8 mouse cellular contexts compared by ENCODE assay signal in the genomic region with DNA sequence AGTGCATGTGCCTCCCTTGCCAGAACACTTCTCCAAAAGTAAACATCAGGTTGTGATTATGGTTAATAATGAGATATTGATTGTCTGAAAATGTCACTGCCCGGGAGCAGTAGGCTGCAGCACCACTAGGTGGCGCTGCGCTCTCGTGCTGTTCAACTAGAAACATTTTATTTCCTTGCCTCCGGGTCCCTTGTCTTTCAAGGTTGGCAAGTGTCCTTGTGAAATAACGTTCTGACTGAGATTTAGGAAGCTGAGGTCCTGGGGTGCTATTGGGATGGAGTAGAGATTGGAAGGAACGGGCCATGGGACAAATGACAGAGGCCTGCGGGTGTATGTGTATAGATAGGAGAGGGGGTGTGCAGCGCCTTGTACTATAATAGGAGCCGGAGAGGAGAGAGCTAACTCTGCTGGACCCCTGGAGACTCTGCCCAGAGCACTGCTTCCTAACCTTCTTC. TPM values are rescaled to one million over a fixed set of nuclear protein-coding genes. Genes with fewer than 3 reads are reported as not detected.
DNase-seq lines count a peak whose midpoint lies in the region.

No protein-coding gene starts in this region.

- peaks cover 12% of the 10 kb centered on the region for H3K36me3 ChIP-seq in embryonic facial prominence, embryonic 10.5 days (replicated peaks)

- peak overlapping the region; percentile 65 for H3K27ac ChIP-seq in embryonic facial prominence, embryonic 10.5 days (replicated peaks)

- intact Hi-C loops in heart, postnatal 14 days (cut with DNase I): loop anchor here (1.0 to 5.0 kb wide), 4 partner anchors 36 to 607 kb away; no protein-coding TSS in a partner anchor

- WGBS in embryonic facial prominence, embryonic 10.5 days: 23% methylated on average over 10 of the region's 10 CpGs

- peaks cover 28% of the 10 kb centered on the region for H3K4me1 ChIP-seq in embryonic facial prominence, embryonic 10.5 days

- no peaks in the 10 kb centered on the region for H3K9me3 ChIP-seq in embryonic facial prominence, embryonic 10.5 days

- no peaks in the 10 kb centered on the region for H3K27me3 ChIP-seq in embryonic facial prominence, embryonic 10.5 days (replicated peaks; ENCODE audit: low read depth, poor library complexity, severe bottlenecking)

- DNase-seq in adrenal gland, adult 18-20 months (ENCODE audit: low spot score in 2 of 2): peak; percentile 62 to 71
- DNase-seq in adrenal gland, postnatal 4 days (ENCODE audit: low spot score in 2 of 2): no peak
- DNase-seq in adrenal gland, postnatal 25 days: peak; percentile 67
- peak; percentile 81 for DNase-seq in embryonic facial prominence, embryonic 10.5 days (ENCODE audit: low spot score)
- DNase-seq in heart, postnatal 14 days: peak; percentile 74 to 78
- peak; percentile 78 for DNase-seq in layer of hippocampus, adult 11-12 months (ENCODE audit: low spot score)
- DNase-seq in lung, postnatal 10 days: peak; percentile 61
- peak; percentile 68 to 83 for DNase-seq in right cerebral cortex, adult 2 months (ENCODE audit: low spot score in 2 of 2)

- H3K4me3 ChIP-seq in embryonic facial prominence, embryonic 10.5 days: no peak overlapping the region

RNA-seq across cellular contexts. Expression of gene Mrps23, which starts 12.1 kb away (rescaled TPM):
- 100 to 1,000 TPM; 173 to 206 TPM for total RNA-seq in adrenal gland, adult 18-20 months (2021)
- total RNA-seq in adrenal gland, postnatal 4 days (2021): 100 to 1,000 TPM; 143 to 160 TPM
- total RNA-seq in adrenal gland, postnatal 25 days (2021): 133 and 199 TPM in 2 replicates
- polyA plus RNA-seq in embryonic facial prominence, embryonic 10.5 days (2016; fragmentation: Nextera tagmentation; extraction: Ambion mirVana): 60.4 and 71.7 TPM in 2 replicates
- total RNA-seq in heart, postnatal 14 days (2021): 100 to 1,000 TPM; 226 to 277 TPM

Comparison
In these comparisons a context has a peak if more than half of its experiments do, and no peak if none do; other contexts are left out.
1. DNase-seq: peak in adrenal gland, adult 18-20 months (2 of 2), adrenal gland, postnatal 25 days (single experiment), embryonic facial prominence, embryonic 10.5 days (single experiment), heart, postnatal 14 days (2 of 2), layer of hippocampus, adult 11-12 months (single experiment), lung, postnatal 10 days (single experiment) and right cerebral cortex, adult 2 months (2 of 2); none in adrenal gland, postnatal 4 days (0 of 2).